Mouse (Mus musculus): Measurements from ENCODE around the gene Resf1. TPM values are rescaled to one million over a fixed set of nuclear protein-coding genes. Genes with fewer than 3 reads are reported as not detected.

The Resf1 gene
- total and polyA plus RNA-seq, 2 experiments from 2014 or later, result 22.4 to 25.1 TPM

GRCm38 (mm10) chr6:149307092-149307491, 2.1 kb upstream of the Resf1 start:
- DNase-seq (ENCODE audit: low spot score), result no peak
- no peaks in the 10 kb centered on the region for H3K9me3 ChIP-seq (ENCODE audit: low read length)
- no peaks in the 10 kb centered on the region for H3K36me3 ChIP-seq (ENCODE audit: insufficient read depth, low read length)
- H3K9ac ChIP-seq (replicated peaks; ENCODE audit: low read length), result no peak overlapping the region
- H3K4me3 ChIP-seq (ENCODE audit: low read length), result no peak overlapping the region
- H3K4me1 ChIP-seq (ENCODE audit: insufficient read depth, low read length), result peaks cover 10% of the 10 kb centered on the region
- no peak for TF ChIP-seq CTCF (IDR thresholded peaks at IDR 0.05; ENCODE audit: low read depth)
- no peaks in the 10 kb centered on the region for H3K27me3 ChIP-seq (ENCODE audit: insufficient read depth, low read length)
- no peak overlapping the region for H3K27ac ChIP-seq
- WGBS, result 88% methylated on average over 2 of the region's 2 CpGs
- no peak for ATAC-seq
- no peak overlapping the region for H3K4me2 ChIP-seq (ENCODE audit: low read depth, low read length)

- Histone ChIP-seq H3K9ac (replicated peaks; ENCODE audit: low read length) (no peak overlapping the region), H3K4me2 (ENCODE audit: low read depth, low read length) (no peak overlapping the region), H3K4me3 (ENCODE audit: low read length) (no peak overlapping the region), H3K27ac (no peak overlapping the region), H3K36me3 (ENCODE audit: insufficient read depth, low read length) (no peaks in the 10 kb centered on the region), H3K27me3 (ENCODE audit: insufficient read depth, low read length) (no peaks in the 10 kb centered on the region), H3K4me1 (ENCODE audit: insufficient read depth, low read length) (peaks cover 10% of the 10 kb centered on the region), H3K9me3 (ENCODE audit: low read length) (no peaks in the 10 kb centered on the region)
- TF ChIP-seq CTCF (IDR thresholded peaks at IDR 0.05; ENCODE audit: low read depth), result no peak
- ATAC-seq (no peak), DNase-seq (ENCODE audit: low spot score) (no peak)
- 82% methylated on average over 2 of the region's 2 CpGs for WGBS
These were observed 1.4 kb upstream of the Resf1 start for GRCm38 (mm10) chr6:149307801-149308200.

- Histone ChIP-seq H3K4me2 (ENCODE audit: low read depth, low read length) (peak overlapping the region; percentile 64), H3K36me3 (ENCODE audit: insufficient read depth, low read length) (no peaks in the 10 kb centered on the region; the same call in 1 of the 2 replicates), H3K27me3 (ENCODE audit: insufficient read depth, low read length) (no peaks in the 10 kb centered on the region), H3K9ac (replicated peaks; ENCODE audit: low read length) (peak overlapping the region; percentile 95), H3K4me1 (ENCODE audit: insufficient read depth, low read length) (peaks cover 10% of the 10 kb centered on the region), H3K9me3 (ENCODE audit: low read length) (no peaks in the 10 kb centered on the region), H3K27ac (peak overlapping the region; percentile 98; the same call in 1 of the 2 replicates), H3K4me3 (ENCODE audit: low read length) (peak overlapping the region; percentile 81)
- 57% methylated on average over 2 of the region's 2 CpGs for WGBS
- ATAC-seq (no peak), DNase-seq (ENCODE audit: low spot score) (no peak)
- TF ChIP-seq CTCF (IDR thresholded peaks at IDR 0.05; ENCODE audit: low read depth), result no peak
These were observed 1.0 kb downstream of the Resf1 start for GRCm38 (mm10) chr6:149310226-149310625.

DNA sequence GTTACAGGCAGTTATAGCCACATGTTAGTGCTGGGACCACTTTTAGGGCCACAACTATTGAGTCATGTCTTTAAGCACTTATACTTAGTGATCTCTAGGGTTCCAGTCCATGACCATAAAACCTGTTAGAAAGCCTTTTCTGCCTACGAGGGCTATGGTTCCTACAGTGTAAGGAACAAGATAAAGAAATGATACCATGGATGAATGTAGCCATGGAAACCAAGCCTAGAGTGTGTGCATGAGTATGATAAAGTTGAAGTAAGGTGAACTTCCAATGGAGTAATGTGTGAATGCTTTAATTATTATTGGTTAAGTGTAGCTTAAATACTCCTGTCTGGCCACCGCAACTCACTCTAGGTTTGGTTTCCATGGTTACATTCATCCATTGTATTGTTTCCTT, 1.8 kb downstream of the Resf1 start:
- Histone ChIP-seq H3K9ac (replicated peaks; ENCODE audit: low read length) (no peak overlapping the region), H3K9me3 (ENCODE audit: low read length) (no peaks in the 10 kb centered on the region), H3K36me3 (ENCODE audit: insufficient read depth, low read length) (no peaks in the 10 kb centered on the region; the same call in 1 of the 2 replicates), H3K4me3 (ENCODE audit: low read length) (no peak overlapping the region; the same call in 1 of the 2 replicates), H3K4me1 (ENCODE audit: insufficient read depth, low read length) (peaks cover 10% of the 10 kb centered on the region), H3K27me3 (ENCODE audit: insufficient read depth, low read length) (no peaks in the 10 kb centered on the region), H3K27ac (no peak overlapping the region), H3K4me2 (ENCODE audit: low read depth, low read length) (peak overlapping the region; percentile 64)
- 87% methylated on average over 2 of the region's 2 CpGs for WGBS
- no peak for TF ChIP-seq CTCF (IDR thresholded peaks at IDR 0.05; ENCODE audit: low read depth)
- DNase-seq (ENCODE audit: low spot score) (no peak), ATAC-seq (no peak)

GRCm38 (mm10) chr6:149311778-149312177, 2.6 kb downstream of the Resf1 start:
- ATAC-seq, result no peak
- peaks cover 10% of the 10 kb centered on the region for H3K4me1 ChIP-seq (ENCODE audit: insufficient read depth, low read length)
- H3K27ac ChIP-seq, result no peak overlapping the region
- H3K4me3 ChIP-seq (ENCODE audit: low read length), result no peak overlapping the region
- no peak overlapping the region for H3K4me2 ChIP-seq (ENCODE audit: low read depth, low read length)
- WGBS, result 94% methylated on average over 1 of the region's 1 CpGs
- no peak overlapping the region for H3K9ac ChIP-seq (replicated peaks; ENCODE audit: low read length)
- H3K36me3 ChIP-seq (ENCODE audit: insufficient read depth, low read length), result no peaks in the 10 kb centered on the region; the same call in 1 of the 2 replicates
- no peaks in the 10 kb centered on the region for H3K27me3 ChIP-seq (ENCODE audit: insufficient read depth, low read length)
- no peak for TF ChIP-seq CTCF (IDR thresholded peaks at IDR 0.05; ENCODE audit: low read depth)
- no peaks in the 10 kb centered on the region for H3K9me3 ChIP-seq (ENCODE audit: low read length)
- DNase-seq (ENCODE audit: low spot score), result no peak

DNA sequence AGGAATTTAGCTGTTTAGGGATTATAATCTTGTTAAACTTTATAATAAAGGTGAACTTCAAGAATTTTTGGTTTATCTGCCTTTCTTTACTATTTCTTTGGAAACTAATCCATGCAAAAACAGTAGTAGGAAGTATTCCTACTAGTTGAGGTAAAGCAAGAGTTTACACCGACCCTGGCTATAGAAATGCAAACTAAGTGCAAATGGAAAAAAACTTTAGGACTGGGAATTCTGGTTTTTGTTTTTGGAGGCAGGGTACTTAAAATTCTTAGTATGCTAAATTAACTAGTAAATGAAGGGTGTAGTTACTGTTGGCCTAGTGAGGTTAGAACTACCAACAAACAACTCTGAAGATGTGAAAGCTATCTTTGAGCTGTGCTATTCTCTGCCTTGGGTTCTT, 3.0 kb downstream of the Resf1 start:
- no peak overlapping the region for H3K27ac ChIP-seq
- H3K4me2 ChIP-seq (ENCODE audit: low read depth, low read length), result no peak overlapping the region
- H3K4me1 ChIP-seq (ENCODE audit: insufficient read depth, low read length), result peaks cover 10% of the 10 kb centered on the region
- TF ChIP-seq CTCF (IDR thresholded peaks at IDR 0.05; ENCODE audit: low read depth), result no peak
- no peak overlapping the region for H3K4me3 ChIP-seq (ENCODE audit: low read length)
- no peaks in the 10 kb centered on the region for H3K27me3 ChIP-seq (ENCODE audit: insufficient read depth, low read length)
- WGBS, result 64% methylated on average over 1 of the region's 1 CpGs
- H3K36me3 ChIP-seq (ENCODE audit: insufficient read depth, low read length), result no peaks in the 10 kb centered on the region; the same call in 1 of the 2 replicates
- no peak for ATAC-seq
- H3K9me3 ChIP-seq (ENCODE audit: low read length), result no peaks in the 10 kb centered on the region
- DNase-seq (ENCODE audit: low spot score), result no peak
- no peak overlapping the region for H3K9ac ChIP-seq (replicated peaks; ENCODE audit: low read length)

DNA sequence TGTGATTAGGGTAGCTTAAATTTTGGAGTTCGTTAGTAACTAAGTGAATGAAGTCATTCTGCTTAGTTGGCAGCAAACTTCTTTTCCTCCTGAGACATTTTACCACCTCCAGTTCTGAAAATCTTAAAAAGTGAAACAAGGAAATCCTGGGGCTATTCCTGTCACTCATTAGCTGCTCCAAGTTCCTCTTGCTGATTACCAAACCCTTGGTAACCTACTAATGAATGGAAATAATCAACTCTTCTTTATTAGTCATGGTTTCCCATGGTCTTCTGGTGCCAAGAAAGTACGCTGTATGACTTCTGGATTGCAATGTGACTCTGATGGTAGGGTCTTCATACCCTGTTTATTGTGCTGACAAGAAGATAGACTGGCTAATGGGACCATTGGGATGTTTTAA, 5.7 kb downstream of the Resf1 start:
- H3K4me2 ChIP-seq (ENCODE audit: low read depth, low read length), result no peak overlapping the region
- no peak for DNase-seq (ENCODE audit: low spot score)
- H3K36me3 ChIP-seq (ENCODE audit: insufficient read depth, low read length), result peaks cover 11% of the 10 kb centered on the region
- ATAC-seq, result no peak
- H3K9me3 ChIP-seq (ENCODE audit: low read length), result no peaks in the 10 kb centered on the region
- H3K9ac ChIP-seq (replicated peaks; ENCODE audit: low read length), result no peak overlapping the region
- no peak for TF ChIP-seq CTCF (IDR thresholded peaks at IDR 0.05; ENCODE audit: low read depth)
- no peak overlapping the region for H3K4me3 ChIP-seq (ENCODE audit: low read length)
- no peak overlapping the region for H3K27ac ChIP-seq
- WGBS, result 75% methylated on average over 2 of the region's 2 CpGs
- no peaks in the 10 kb centered on the region for H3K27me3 ChIP-seq (ENCODE audit: insufficient read depth, low read length)
- H3K4me1 ChIP-seq (ENCODE audit: insufficient read depth, low read length), result peaks cover 10% of the 10 kb centered on the region

Data from hindbrain, postnatal 0 days (tissue).